Comparison of ENCODE assay signal across 26 mouse cellular contexts in genomic region chr3:127841926-127842325, GRCm38 (mm10).
"Had no signal": no experiment of that assay in that cellular context is flagged by ENCODE, and none has a peak within 500 bp of the region (broad histone marks: within the 10 kb centered on the region; RNA-seq: fewer than 3 reads in every experiment).

No protein-coding gene starts in this region.

- H3K9me3 ChIP-seq: limb, embryonic 10.5 days; limb, embryonic 13.5 days; liver, embryonic 12.5 days; liver, embryonic 15.5 days; lung, embryonic 15.5 days; midbrain, embryonic 10.5 days; neural tube, embryonic 13.5 days; stomach, embryonic 15.5 days had no signal

- H3K4me3 ChIP-seq: layer of hippocampus, adult 2 months; limb, embryonic 10.5 days; limb, embryonic 13.5 days; liver, embryonic 12.5 days; liver, embryonic 15.5 days; lung, embryonic 15.5 days; megakaryocyte, embryonic 14.5 days; midbrain, embryonic 10.5 days; midbrain, embryonic 13.5 days; myocyte; neural tube, embryonic 13.5 days; stomach, embryonic 15.5 days had no signal

- DNase-seq: kidney, postnatal 25 days; layer of hippocampus, adult 9-11 months; liver; lung, adult 18-20 months; lung, postnatal 10 days; lung, postnatal 36 days; retina, postnatal 1 day; right cerebral cortex, postnatal 25 days; spleen, adult 18-20 months; thymus, adult 2 months; thymus, postnatal 14 days; thymus, postnatal 4 days had no signal

- H3K27ac ChIP-seq: kidney, postnatal 0 days; layer of hippocampus, adult 2 months; limb, embryonic 10.5 days; limb, embryonic 13.5 days; liver, embryonic 12.5 days; liver, embryonic 15.5 days; lung, embryonic 15.5 days; midbrain, embryonic 10.5 days; midbrain, embryonic 13.5 days; neural tube, embryonic 13.5 days; stomach, embryonic 15.5 days had no signal

- H3K27me3 ChIP-seq: limb, embryonic 13.5 days; liver, embryonic 15.5 days; lung, embryonic 15.5 days; neural tube, embryonic 13.5 days; stomach, embryonic 15.5 days had no signal

- H3K4me2 ChIP-seq: limb, embryonic 13.5 days; liver, embryonic 12.5 days; liver, embryonic 15.5 days; lung, embryonic 15.5 days; midbrain, embryonic 13.5 days; neural tube, embryonic 13.5 days; stomach, embryonic 15.5 days had no signal

- H3K36me3 ChIP-seq: limb, embryonic 10.5 days; limb, embryonic 13.5 days; liver, embryonic 12.5 days; liver, embryonic 15.5 days; lung, embryonic 15.5 days; midbrain, embryonic 10.5 days; midbrain, embryonic 13.5 days; neural tube, embryonic 13.5 days; stomach, embryonic 15.5 days had no signal

- ATAC-seq: liver, embryonic 12.5 days; midbrain, embryonic 13.5 days; midbrain, embryonic 16.5 days had no signal

- H3K9ac ChIP-seq: limb, embryonic 13.5 days; liver, embryonic 12.5 days; liver, embryonic 15.5 days; lung, embryonic 15.5 days; midbrain, embryonic 13.5 days; neural tube, embryonic 13.5 days; stomach, embryonic 15.5 days had no signal
